Mouse (Mus musculus) liver, adult 2 months (tissue): ENCODE measurements around the gene Gm20388.

Experiments
- CTCF ChIP-seq: fragments of 200-500 bp; IDR thresholded peaks from 2 replicates; pipeline ENCODE4 v1.5.1; 2011; ENCODE audit warnings: low read depth, low read length, control low read depth
- POLR2A ChIP-seq: fragments of 200-500 bp; IDR thresholded peaks from 2 replicates; pipeline ENCODE4 v1.6.1; 2011; ENCODE audit warnings: low read length, control low read depth; ENCODE audit not compliant: insufficient read depth; ENCODE audit errors: extremely low read depth

DNA sequence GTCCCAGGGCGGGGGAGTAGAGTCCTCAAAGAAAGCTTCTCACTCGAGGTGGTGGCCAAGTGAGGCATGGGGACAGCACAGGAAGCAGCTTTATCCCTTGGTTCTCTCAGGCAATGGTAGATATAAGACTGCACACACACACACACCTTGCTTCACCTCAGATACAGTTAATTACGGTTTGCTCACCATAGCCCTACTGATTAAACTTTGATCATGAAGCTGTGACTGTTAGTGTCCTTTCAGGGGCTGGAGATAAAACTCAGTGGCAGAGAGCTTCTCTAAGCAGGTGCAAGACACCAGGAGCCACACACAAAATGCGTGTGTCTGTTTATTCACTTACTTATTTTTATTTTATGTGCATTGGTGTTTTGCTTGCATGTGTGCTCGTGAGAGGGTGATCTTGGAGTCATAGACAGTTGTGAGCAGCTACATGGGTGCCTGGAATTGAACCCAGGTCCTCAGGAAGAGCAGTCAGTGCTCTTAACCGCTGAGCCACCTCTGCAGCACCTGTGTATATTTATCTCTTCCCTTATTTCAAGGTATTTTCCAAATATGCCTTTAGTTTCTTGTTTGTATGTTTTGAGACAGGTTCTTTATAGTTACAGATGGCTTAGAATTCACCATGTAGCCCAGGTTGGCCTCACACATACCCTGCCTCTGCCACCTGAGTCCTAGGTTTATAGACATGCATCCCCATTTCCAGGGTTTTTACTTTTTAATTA, 3897.4 kb downstream of the Gm20388 start:
- TF ChIP-seq CTCF: no peak
- TF ChIP-seq POLR2A: no peak
